Mouse (Mus musculus) right cerebral cortex, postnatal 4 days (tissue): ENCODE data around the gene Prkce.

Experiments
- DNase-seq: peaks from one replicate; pipeline ENCODE4 v3.0.0-alpha.2; 2022

Gene Prkce

GRCm38 (mm10) chr17:86589681-86590080 is 422.1 kb downstream of the Prkce start:
- no peak for DNase-seq

GRCm38 (mm10) chr17:86591241-86591640 is 423.7 kb downstream of the Prkce start:
- no peak for DNase-seq

- no peak for DNase-seq
Measured at GRCm38 (mm10) chr17:86592991-86593586, 425.5 kb downstream of the Prkce start.

- DNase-seq: no peak
Measured at GRCm38 (mm10) chr17:86595526-86595925, 427.9 kb downstream of the Prkce start.

GRCm38 (mm10) chr17:86601116-86601515 is 433.5 kb downstream of the Prkce start:
- DNase-seq: no peak

- no peak for DNase-seq
Measured at GRCm38 (mm10) chr17:86601901-86602300, 434.3 kb downstream of the Prkce start.

- no peak for DNase-seq
Measured at GRCm38 (mm10) chr17:86603848-86604444, 436.4 kb downstream of the Prkce start.

GRCm38 (mm10) chr17:86607981-86608380 is 440.4 kb downstream of the Prkce start:
- DNase-seq: no peak

- DNase-seq: no peak
Measured at GRCm38 (mm10) chr17:86610271-86610969, 442.8 kb downstream of the Prkce start.

GRCm38 (mm10) chr17:86611772-86612171 is 444.2 kb downstream of the Prkce start:
- no peak for DNase-seq

GRCm38 (mm10) chr17:86615592-86616291 is 448.2 kb downstream of the Prkce start:
- DNase-seq: no peak

GRCm38 (mm10) chr17:86617570-86618237 is 450.1 kb downstream of the Prkce start:
- DNase-seq: no peak

- DNase-seq: peak; percentile 17
Measured at GRCm38 (mm10) chr17:86618431-86618861, 450.9 kb downstream of the Prkce start.

- no peak for DNase-seq
Measured at GRCm38 (mm10) chr17:86622862-86623261, 455.3 kb downstream of the Prkce start.

GRCm38 (mm10) chr17:86626523-86626922 is 458.9 kb downstream of the Prkce start:
- DNase-seq: no peak

GRCm38 (mm10) chr17:86633131-86633530 is 465.5 kb downstream of the Prkce start:
- DNase-seq: no peak

GRCm38 (mm10) chr17:86637311-86637710 is 469.7 kb downstream of the Prkce start:
- DNase-seq: no peak

- DNase-seq: no peak
Measured at GRCm38 (mm10) chr17:86639279-86639678, 471.7 kb downstream of the Prkce start.

- no peak for DNase-seq
Measured at GRCm38 (mm10) chr17:86647226-86647625, 479.6 kb downstream of the Prkce start.

GRCm38 (mm10) chr17:86648856-86649435 is 481.4 kb downstream of the Prkce start:
- DNase-seq: no peak

GRCm38 (mm10) chr17:86650241-86650640 is 482.7 kb downstream of the Prkce start:
- DNase-seq: no peak

GRCm38 (mm10) chr17:86651091-86651490 is 483.5 kb downstream of the Prkce start:
- DNase-seq: no peak

GRCm38 (mm10) chr17:86652751-86653150 is 485.2 kb downstream of the Prkce start:
- no peak for DNase-seq
